Mouse (Mus musculus): ENCODE data around the gene Gm2115. TPM values are rescaled to one million over a fixed set of nuclear protein-coding genes. Genes with fewer than 3 reads are reported as not detected.

The Gm2115 gene
- total RNA-seq, 1 experiment = 0.36 TPM

DNA sequence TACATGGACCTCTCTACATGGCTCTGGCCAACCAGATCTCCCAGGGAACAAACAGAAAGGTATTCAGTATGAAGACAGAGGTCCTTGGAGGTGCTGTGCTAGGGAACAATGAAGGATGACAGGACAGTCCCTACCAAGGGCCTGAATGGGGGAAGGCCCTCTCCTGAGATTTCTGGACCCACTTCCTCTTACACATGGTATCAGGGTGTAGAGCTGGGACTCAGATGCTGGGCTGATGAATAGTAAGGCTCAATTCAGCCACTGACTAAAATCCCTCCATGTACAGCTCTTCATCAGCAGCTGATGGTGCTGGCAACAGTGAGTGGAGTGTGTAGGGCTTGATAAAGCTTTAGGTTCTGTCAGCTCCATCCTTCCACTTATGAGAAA is 66.2 kb downstream of the Gm2115 start:
- Histone ChIP-seq H3K9me3 (ENCODE audit: control insufficient read depth, insufficient read depth, low read depth, low read length) (no peaks in the 10 kb centered on the region), H3K4me1 (ENCODE audit: control insufficient read depth in 2 of 2, insufficient read depth in 2 of 2, low read length in 2 of 2, poor library complexity in 1 of 2) (no peaks in the 10 kb centered on the region), H3K9ac (ENCODE audit: insufficient read depth, low read depth, low read length, poor library complexity, severe bottlenecking) (no peak overlapping the region), H3K4me3 (ENCODE audit: insufficient read depth in 1 of 2, low read depth in 1 of 2, low read length in 2 of 2, poor library complexity in 1 of 2, severe bottlenecking in 1 of 2) (no peak overlapping the region), H3K27ac (ENCODE audit: insufficient read depth, low read depth, low read length, poor library complexity, severe bottlenecking) (no peak overlapping the region), H3K36me3 (ENCODE audit: control insufficient read depth, insufficient read depth, low read length, poor library complexity, severe bottlenecking) (peaks cover 3% of the 10 kb centered on the region; the same call in 1 of the 2 replicates)
- no peak for DNase-seq (ENCODE audit: low read depth, low spot score)
- in situ Hi-C loops (cut with MboI; ENCODE audit: low sequenced_read_pairs in 2 of 2, unreplicated experiment in 2 of 2) = no loop called here
- TF ChIP-seq CHD2 (IDR thresholded peaks at IDR 0.05; ENCODE audit: low read depth, low read length) (no peak), MAFK (IDR thresholded peaks at IDR 0.05; ENCODE audit: insufficient read depth, low read depth, low read length) (no peak), ZNF384 (IDR thresholded peaks at IDR 0.05; ENCODE audit: low read depth, low read length) (no peak), ZC3H11A (IDR thresholded peaks at IDR 0.05; ENCODE audit: borderline replicate concordance, low read depth, low read length) (no peak), HCFC1 (IDR thresholded peaks at IDR 0.05; ENCODE audit: borderline replicate concordance, insufficient read depth, low read length) (no peak)

GRCm38 (mm10) chr7:84596002-84596401 is 67.2 kb downstream of the Gm2115 start:
- Histone ChIP-seq H3K27ac (ENCODE audit: insufficient read depth, low read depth, low read length, poor library complexity, severe bottlenecking) (no peak overlapping the region), H3K36me3 (ENCODE audit: control insufficient read depth, insufficient read depth, low read length, poor library complexity, severe bottlenecking) (peaks cover 4% of the 10 kb centered on the region; the same call in 1 of the 2 replicates), H3K9ac (ENCODE audit: insufficient read depth, low read depth, low read length, poor library complexity, severe bottlenecking) (no peak overlapping the region), H3K4me1 (ENCODE audit: control insufficient read depth in 2 of 2, insufficient read depth in 2 of 2, low read length in 2 of 2, poor library complexity in 1 of 2) (no peaks in the 10 kb centered on the region), H3K9me3 (ENCODE audit: control insufficient read depth, insufficient read depth, low read depth, low read length) (no peaks in the 10 kb centered on the region), H3K4me3 (ENCODE audit: insufficient read depth in 1 of 2, low read depth in 1 of 2, low read length in 2 of 2, poor library complexity in 1 of 2, severe bottlenecking in 1 of 2) (no peak overlapping the region)
- TF ChIP-seq MAFK (IDR thresholded peaks at IDR 0.05; ENCODE audit: insufficient read depth, low read depth, low read length) (no peak), HCFC1 (IDR thresholded peaks at IDR 0.05; ENCODE audit: borderline replicate concordance, insufficient read depth, low read length) (no peak), ZNF384 (IDR thresholded peaks at IDR 0.05; ENCODE audit: low read depth, low read length) (no peak), ZC3H11A (IDR thresholded peaks at IDR 0.05; ENCODE audit: borderline replicate concordance, low read depth, low read length) (no peak), CHD2 (IDR thresholded peaks at IDR 0.05; ENCODE audit: low read depth, low read length) (no peak)
- in situ Hi-C loops (cut with MboI; ENCODE audit: low sequenced_read_pairs in 2 of 2, unreplicated experiment in 2 of 2) = no loop called here
- no peak for DNase-seq (ENCODE audit: low read depth, low spot score)

GRCm38 (mm10) chr7:84596633-84597032 is 67.9 kb downstream of the Gm2115 start:
- H3K9ac ChIP-seq (ENCODE audit: insufficient read depth, low read depth, low read length, poor library complexity, severe bottlenecking) = no peak overlapping the region
- in situ Hi-C loops (cut with MboI; ENCODE audit: low sequenced_read_pairs in 2 of 2, unreplicated experiment in 2 of 2) = no loop called here
- H3K4me3 ChIP-seq (ENCODE audit: insufficient read depth in 1 of 2, low read depth in 1 of 2, low read length in 2 of 2, poor library complexity in 1 of 2, severe bottlenecking in 1 of 2) = no peak overlapping the region
- H3K4me1 ChIP-seq (ENCODE audit: control insufficient read depth in 2 of 2, insufficient read depth in 2 of 2, low read length in 2 of 2, poor library complexity in 1 of 2) = no peaks in the 10 kb centered on the region
- H3K9me3 ChIP-seq (ENCODE audit: control insufficient read depth, insufficient read depth, low read depth, low read length) = no peaks in the 10 kb centered on the region
- DNase-seq (ENCODE audit: low read depth, low spot score) = no peak
- peaks cover 4% of the 10 kb centered on the region; the same call in 1 of the 2 replicates for H3K36me3 ChIP-seq (ENCODE audit: control insufficient read depth, insufficient read depth, low read length, poor library complexity, severe bottlenecking)
- TF ChIP-seq ZNF384 (IDR thresholded peaks at IDR 0.05; ENCODE audit: low read depth, low read length) (no peak), MAFK (IDR thresholded peaks at IDR 0.05; ENCODE audit: insufficient read depth, low read depth, low read length) (no peak), ZC3H11A (IDR thresholded peaks at IDR 0.05; ENCODE audit: borderline replicate concordance, low read depth, low read length) (no peak), CHD2 (IDR thresholded peaks at IDR 0.05; ENCODE audit: low read depth, low read length) (no peak), HCFC1 (IDR thresholded peaks at IDR 0.05; ENCODE audit: borderline replicate concordance, insufficient read depth, low read length) (no peak)
- H3K27ac ChIP-seq (ENCODE audit: insufficient read depth, low read depth, low read length, poor library complexity, severe bottlenecking) = no peak overlapping the region

GRCm38 (mm10) chr7:84600631-84601030 is 71.9 kb downstream of the Gm2115 start:
- in situ Hi-C loops (cut with MboI; ENCODE audit: low sequenced_read_pairs in 2 of 2, unreplicated experiment in 2 of 2) = no loop called here
- Histone ChIP-seq H3K36me3 (ENCODE audit: control insufficient read depth, insufficient read depth, low read length, poor library complexity, severe bottlenecking) (peaks cover 1% of the 10 kb centered on the region; the same call in 1 of the 2 replicates), H3K9me3 (ENCODE audit: control insufficient read depth, insufficient read depth, low read depth, low read length) (no peaks in the 10 kb centered on the region)

DNA sequence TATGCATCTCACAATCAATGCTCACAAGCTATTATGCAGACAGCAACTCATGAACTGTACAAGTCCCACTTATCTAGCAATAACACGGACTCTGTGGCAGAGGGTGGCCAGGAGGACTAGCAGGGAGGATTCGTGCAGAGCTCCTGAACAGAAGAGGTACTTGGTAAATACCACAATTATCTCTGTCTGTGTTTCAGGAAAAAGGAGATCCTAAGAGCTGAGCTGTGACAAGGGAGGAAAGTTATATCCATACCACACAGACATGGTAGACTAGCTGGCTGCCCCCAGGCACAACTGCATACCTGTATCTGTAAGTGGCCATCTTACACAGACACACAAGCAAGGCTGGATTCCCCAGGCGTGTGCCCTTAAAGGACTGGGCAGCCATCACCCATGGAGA is 72.6 kb downstream of the Gm2115 start:
- no peak overlapping the region for H3K27ac ChIP-seq (ENCODE audit: insufficient read depth, low read depth, low read length, poor library complexity, severe bottlenecking)
- no peak for TF ChIP-seq ZNF384 (IDR thresholded peaks at IDR 0.05; ENCODE audit: low read depth, low read length)
- TF ChIP-seq CHD2 (IDR thresholded peaks at IDR 0.05; ENCODE audit: low read depth, low read length) = no peak
- no peak for TF ChIP-seq ZC3H11A (IDR thresholded peaks at IDR 0.05; ENCODE audit: borderline replicate concordance, low read depth, low read length)
- TF ChIP-seq MAFK (IDR thresholded peaks at IDR 0.05; ENCODE audit: insufficient read depth, low read depth, low read length) = no peak
- no peak for TF ChIP-seq HCFC1 (IDR thresholded peaks at IDR 0.05; ENCODE audit: borderline replicate concordance, insufficient read depth, low read length)
- in situ Hi-C loops (cut with MboI; ENCODE audit: low sequenced_read_pairs in 2 of 2, unreplicated experiment in 2 of 2) = no loop called here
- H3K4me3 ChIP-seq (ENCODE audit: insufficient read depth in 1 of 2, low read depth in 1 of 2, low read length in 2 of 2, poor library complexity in 1 of 2, severe bottlenecking in 1 of 2) = no peak overlapping the region
- DNase-seq (ENCODE audit: low read depth, low spot score) = no peak
- peaks cover 0 to 2% of the 10 kb centered on the region in 2 experiments; a peak in 1 of 4 replicates for H3K4me1 ChIP-seq (ENCODE audit: control insufficient read depth in 2 of 2, insufficient read depth in 2 of 2, low read length in 2 of 2, poor library complexity in 1 of 2)
- H3K9ac ChIP-seq (ENCODE audit: insufficient read depth, low read depth, low read length, poor library complexity, severe bottlenecking) = no peak overlapping the region
- no peaks in the 10 kb centered on the region for H3K9me3 ChIP-seq (ENCODE audit: control insufficient read depth, insufficient read depth, low read depth, low read length)
- peaks cover 1% of the 10 kb centered on the region; the same call in 1 of the 2 replicates for H3K36me3 ChIP-seq (ENCODE audit: control insufficient read depth, insufficient read depth, low read length, poor library complexity, severe bottlenecking)

More at GRCm38 (mm10) chr7:84600631-84601030, 71.9 kb downstream of the Gm2115 start:
- no peak for DNase-seq (ENCODE audit: low read depth, low spot score)
- H3K4me3 ChIP-seq (ENCODE audit: insufficient read depth in 1 of 2, low read depth in 1 of 2, low read length in 2 of 2, poor library complexity in 1 of 2, severe bottlenecking in 1 of 2) = no peak overlapping the region
- no peak overlapping the region for H3K9ac ChIP-seq (ENCODE audit: insufficient read depth, low read depth, low read length, poor library complexity, severe bottlenecking)
- no peak for TF ChIP-seq MAFK (IDR thresholded peaks at IDR 0.05; ENCODE audit: insufficient read depth, low read depth, low read length)
- peaks cover 0 to 2% of the 10 kb centered on the region in 2 experiments; a peak in 1 of 4 replicates for H3K4me1 ChIP-seq (ENCODE audit: control insufficient read depth in 2 of 2, insufficient read depth in 2 of 2, low read length in 2 of 2, poor library complexity in 1 of 2)
- no peak overlapping the region for H3K27ac ChIP-seq (ENCODE audit: insufficient read depth, low read depth, low read length, poor library complexity, severe bottlenecking)

All from ES-E14 (cell line).